Mouse (Mus musculus) spleen, adult 18-20 months (tissue): Measurements from ENCODE around the gene Tbc1d1.
"Not testable (repeated sequence)": the region's sequence is repeated elsewhere in the genome, so short reads cannot be mapped to it uniquely, and the experiment has no call there.

ENCODE experiments used
- DNase-seq, 2 experiments: peaks; one replicate each; pipeline ENCODE4 v3.0.0; 2022; ENCODE audit warnings: mixed read lengths in 2 of 2

Gene Tbc1d1

DNA sequence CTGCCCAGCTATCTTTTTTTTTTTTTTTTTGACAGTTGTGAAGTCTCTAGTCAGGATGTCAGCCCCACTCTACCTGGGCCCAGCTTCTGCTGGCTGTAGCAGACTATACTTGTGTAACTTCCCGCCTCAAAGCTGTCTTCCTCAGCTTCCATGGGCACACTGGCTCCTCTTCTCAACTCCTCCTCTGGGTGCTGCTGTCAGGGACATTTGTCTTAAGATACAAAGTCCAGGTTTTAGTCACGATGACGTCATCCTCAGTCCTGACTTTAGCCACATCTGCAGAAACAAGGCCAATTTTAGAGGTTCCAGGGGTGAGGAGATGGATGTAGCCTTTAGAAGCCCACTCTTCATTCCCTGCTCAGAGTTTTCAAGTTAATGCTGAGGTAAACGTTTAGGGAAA lies 167.2 kb downstream of the Tbc1d1 start:
- no peak for DNase-seq

- DNase-seq, result no peak
These were observed 168.2 kb downstream of the Tbc1d1 start for GRCm38 (mm10) chr5:64324353-64324752.

DNA sequence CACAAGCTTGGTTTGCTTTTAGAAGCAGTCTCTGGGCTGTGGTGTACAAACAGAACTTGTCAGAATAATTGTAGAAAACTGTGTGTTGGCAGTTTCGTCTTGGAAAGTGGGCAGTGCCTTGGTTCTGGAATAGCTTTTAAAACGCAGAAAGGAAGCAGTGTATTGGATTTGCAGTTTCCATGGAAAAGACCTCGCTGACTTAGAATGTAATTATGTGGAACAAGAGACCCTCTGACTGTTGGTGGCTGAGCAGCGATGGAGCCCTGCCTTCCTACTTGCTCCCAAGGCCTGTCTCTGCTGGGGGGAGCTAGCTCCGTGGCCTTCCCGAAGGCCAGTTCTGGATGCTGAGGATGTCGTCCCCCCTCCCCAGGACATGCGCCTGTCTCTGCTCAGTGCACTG lies 168.8 kb downstream of the Tbc1d1 start:
- no peak for DNase-seq

GRCm38 (mm10) chr5:64325741-64326355 lies 169.7 kb downstream of the Tbc1d1 start:
- no peak for DNase-seq

- no peak for DNase-seq
These were observed 170.5 kb downstream of the Tbc1d1 start for GRCm38 (mm10) chr5:64326427-64327181.

- DNase-seq, result no peak
These were observed 171.3 kb downstream of the Tbc1d1 start for GRCm38 (mm10) chr5:64327212-64327902.

DNA sequence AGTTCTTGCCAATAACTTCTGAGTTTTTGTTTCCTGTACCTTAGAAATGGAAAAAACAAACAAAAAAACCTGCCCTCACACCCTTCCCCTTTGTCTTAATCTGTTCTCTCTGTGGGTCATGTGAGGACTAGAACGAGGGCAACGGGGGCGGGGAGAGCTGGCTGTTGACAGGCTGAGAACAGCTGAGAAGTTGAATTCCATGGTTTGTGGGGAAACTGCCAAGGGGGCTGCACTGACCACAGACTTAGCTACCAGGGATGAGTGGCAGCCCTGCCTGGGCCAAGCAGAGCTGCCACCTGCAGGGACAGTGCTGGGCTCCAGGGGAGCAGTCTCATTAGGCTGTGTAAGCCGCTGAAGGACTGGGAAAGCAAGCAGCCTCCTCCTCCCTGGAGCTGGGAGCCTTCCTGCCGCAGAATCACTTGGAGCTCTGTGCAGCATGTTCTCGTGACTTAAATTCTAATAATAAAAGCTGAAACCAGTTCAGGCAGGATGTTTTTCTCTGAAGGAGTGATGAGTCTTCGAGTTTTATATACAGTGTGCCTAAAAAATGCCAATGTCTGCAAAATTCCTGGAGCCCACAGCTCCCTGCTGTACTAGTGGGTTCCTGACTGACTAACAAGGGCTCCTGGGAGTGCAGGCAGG lies 180.8 kb downstream of the Tbc1d1 start:
- no peak for DNase-seq

- not testable (repeated sequence) for DNase-seq
These were observed 182.7 kb downstream of the Tbc1d1 start for GRCm38 (mm10) chr5:64338795-64339194.

DNA sequence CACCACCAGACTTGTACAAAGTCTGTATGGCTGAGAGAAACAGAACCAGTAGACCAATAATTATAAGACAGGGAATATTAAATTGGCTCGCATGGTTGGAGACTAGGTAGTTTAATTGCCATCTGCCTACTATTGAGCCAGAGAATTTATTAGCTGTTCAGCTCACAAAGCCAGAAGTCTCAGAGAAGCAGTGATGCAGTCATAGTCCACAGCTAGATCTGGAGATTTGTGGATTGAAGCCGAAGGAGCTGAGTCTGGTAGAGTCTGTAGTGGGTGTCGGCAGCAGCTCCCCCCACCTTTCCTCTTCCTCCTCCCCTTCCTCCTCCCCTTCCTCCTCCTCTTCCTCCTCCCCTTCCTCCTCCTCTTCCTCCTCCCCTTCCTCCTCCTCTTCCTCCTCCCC lies 184.3 kb downstream of the Tbc1d1 start:
- no peak for DNase-seq

- DNase-seq, result no peak
These were observed 185.6 kb downstream of the Tbc1d1 start for GRCm38 (mm10) chr5:64341671-64342070.

DNA sequence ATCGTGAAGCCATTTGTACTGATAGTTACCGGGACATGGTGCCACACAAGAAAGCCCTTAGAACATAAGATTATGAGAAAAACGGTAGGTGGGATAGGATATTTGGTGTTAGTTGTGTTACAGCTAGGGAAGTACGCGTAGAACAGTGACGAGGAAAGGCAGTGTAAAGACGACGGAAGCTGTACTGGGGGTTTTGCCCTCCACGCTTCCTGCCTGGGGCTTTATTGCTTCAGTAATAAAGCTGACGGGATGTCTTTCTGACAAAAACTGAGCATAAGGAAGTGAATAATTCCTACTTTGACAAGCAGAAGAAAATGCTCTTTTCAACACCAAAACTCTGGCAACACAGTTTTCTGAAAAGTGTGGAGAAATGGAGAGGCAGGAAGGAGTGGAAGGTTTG lies 186.0 kb downstream of the Tbc1d1 start:
- DNase-seq, result no peak

DNA sequence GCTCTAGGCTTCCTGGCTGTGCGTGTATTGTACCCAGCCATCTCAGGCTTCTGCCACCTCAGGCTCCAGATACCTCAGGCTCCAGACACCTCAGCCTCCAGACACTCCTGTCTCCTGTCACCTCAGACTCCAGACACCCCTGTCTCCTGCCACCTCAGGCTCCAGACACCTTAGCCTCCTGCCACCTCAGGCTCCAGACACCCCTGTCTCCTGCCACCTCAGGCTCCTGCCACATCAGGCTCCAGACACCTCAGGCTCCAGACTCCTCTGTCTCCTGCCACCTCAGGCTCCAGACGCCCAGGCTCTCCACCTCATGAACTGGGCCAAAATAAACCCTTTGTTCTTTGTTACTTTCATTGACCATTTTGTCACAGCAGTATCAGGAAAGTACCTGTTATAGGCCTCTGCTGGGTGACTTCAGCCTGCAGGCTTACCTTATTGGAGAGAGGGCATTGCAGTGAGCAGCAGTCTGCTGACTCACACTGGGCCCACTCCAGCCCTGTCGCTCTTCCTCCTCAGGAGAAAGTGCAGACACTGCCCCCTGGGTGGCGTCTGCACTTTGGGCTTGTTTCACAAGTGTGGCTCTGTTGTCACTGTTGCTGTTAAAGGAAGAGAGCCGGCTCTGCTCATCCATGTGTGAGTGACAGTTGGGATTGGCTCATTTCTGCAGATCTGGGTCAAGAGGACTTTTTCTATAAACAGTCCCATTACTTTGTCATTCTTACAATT lies 188.0 kb downstream of the Tbc1d1 start:
- no peak for DNase-seq

DNA sequence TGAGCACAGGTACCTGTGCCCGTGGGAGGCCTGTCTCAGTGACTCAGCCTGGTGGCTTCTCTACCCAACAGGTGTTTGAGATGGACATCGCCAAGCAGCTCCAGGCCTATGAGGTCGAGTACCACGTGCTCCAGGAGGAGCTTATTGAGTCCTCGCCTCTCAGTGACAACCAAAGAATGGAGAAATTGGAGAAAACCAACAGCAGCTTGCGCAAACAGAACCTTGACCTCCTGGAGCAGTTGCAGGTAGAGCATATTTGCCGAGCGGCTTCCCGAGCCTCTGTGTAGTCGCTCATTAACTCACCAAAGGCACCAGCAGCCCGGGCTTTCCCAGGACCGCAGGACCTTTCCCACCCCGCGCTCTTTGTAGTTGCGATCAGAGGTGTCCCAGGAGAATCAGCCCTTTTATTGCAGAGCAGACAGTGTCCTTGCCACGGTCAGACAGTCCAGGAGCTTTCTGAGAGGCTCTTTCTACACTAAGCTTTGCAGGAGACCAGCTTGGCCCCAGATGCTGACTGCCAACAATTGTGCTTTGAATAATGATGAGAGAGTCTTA lies 189.2 kb downstream of the Tbc1d1 start:
- no peak for DNase-seq

DNA sequence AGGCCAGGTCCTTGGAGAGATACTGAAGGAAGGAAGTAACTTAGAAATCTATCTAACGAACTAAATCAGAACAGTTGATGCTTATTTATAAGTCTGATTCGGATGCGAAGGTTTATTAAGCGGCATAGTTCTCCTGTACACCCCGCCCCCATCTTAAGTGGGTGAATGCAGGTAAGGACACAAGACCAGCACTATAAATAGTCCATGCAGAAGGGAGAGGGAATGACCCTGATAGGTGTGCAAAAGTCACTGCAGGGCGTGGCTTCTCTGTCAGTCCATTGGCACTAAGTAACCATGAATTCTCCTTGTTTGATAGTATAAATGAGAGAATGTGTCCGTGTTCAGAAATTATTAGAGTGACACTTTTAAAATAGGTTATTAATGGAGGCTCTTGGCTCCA lies 189.7 kb downstream of the Tbc1d1 start:
- no peak for DNase-seq

DNA sequence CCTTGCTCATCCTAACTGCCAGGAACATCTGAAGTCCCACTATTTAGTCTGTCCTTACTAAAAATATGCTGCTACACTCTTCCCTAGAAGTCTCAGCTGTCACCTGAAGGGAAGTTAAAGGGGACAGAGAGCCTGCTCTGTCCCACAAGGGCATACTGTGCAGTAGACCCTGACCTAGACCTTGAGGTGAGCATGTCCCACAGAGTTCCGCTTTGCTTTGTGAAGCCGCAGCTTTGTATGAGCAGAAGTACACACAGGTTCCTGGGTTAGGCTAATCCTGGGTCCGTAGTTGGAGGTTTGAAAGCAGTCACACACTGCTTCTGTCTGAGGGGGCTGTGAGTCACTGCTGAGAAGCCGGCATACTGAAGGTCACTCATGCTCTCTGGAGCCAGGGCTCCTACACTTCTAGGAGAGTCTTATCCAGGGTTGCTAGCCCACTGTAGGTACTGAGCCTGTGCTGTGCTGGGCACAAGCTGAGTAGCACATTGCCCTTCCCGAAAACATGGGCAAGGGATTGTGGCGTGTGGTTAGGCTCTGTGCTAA lies 190.3 kb downstream of the Tbc1d1 start:
- DNase-seq, result no peak

GRCm38 (mm10) chr5:64348166-64348565 lies 192.1 kb downstream of the Tbc1d1 start:
- no peak for DNase-seq

DNA sequence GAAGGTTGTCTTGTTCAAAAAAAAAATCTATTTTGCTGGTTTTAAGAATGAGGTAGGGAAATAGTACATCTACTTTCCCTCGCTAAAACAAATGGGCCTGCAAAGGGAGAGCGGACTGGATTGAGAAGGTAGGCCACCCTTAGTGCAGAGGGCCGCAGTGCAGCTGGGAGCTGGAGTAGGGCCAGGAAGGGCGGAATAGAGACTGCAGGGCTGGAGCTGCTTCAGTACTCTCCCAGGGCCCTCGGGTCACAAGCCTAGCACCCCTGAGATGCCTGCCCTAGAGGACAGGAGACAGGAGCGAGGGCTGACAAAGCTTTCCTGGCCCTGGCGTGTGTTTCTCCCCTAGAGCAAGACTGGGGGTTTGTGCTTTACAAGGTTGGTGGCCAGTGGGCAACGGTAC lies 192.7 kb downstream of the Tbc1d1 start:
- DNase-seq, result no peak

DNA sequence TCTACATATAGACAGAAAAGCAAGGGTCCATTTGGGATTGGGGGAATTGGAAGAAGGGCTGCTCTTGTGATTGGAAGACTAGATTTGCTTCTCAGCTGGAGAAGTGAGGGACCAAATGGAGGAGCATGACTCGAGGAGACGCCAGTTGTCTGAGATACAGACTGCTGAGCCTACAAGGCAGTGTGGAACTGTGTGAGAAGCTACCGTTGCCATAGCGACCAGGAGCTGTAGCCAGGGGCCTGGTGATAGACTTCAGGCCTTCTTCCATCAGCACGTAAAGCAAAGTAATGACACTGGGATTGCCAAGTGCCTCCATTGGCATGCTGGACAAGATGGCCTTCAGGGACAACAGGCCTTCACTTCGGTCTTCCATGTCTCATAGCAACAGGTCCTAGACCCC lies 195.9 kb downstream of the Tbc1d1 start:
- no peak for DNase-seq

DNA sequence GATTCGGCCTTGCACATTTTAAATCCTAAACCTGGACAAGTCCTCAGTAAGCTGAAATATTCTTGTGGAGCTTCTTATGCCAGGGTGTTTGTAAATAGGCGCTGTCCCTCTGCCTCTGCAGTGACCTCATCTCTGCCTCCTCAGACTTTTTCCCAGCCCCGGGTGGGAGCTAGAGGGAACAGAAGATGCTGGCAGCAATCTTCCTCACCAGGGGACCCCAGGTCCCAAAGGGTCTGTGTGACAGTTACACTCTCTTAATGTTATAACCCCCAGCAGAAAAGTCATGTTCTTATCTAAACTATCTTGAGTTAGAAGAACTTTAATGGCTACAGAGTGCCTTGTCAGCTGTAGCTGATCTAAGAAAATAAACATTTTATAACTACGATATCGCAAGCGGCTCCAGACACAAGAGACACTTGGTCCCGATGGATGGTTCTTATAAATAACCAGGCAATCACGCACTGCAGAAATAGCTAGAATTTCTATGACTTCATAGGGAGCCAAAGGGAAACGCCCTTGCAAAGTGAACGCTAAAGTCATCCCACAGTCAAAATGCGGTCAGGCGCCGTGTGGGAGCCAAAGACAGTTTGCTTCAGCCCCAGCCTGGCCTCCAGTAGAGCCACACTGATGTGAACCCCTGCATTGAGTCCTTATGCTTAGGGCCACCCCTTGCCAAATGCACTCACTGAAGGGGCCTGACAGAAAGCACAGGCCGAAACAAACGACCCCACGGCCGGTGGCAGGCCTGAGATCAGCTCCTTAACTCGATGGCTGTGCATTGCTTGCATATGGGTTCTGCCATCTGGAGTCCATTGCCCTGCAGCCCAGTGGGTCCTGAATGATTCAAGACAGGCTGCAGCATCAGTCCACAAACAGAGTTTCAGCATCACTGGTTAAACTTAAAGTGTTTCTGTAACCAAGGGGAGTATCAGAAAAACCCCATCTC lies 202.8 kb downstream of the Tbc1d1 start:
- no peak for DNase-seq

DNA sequence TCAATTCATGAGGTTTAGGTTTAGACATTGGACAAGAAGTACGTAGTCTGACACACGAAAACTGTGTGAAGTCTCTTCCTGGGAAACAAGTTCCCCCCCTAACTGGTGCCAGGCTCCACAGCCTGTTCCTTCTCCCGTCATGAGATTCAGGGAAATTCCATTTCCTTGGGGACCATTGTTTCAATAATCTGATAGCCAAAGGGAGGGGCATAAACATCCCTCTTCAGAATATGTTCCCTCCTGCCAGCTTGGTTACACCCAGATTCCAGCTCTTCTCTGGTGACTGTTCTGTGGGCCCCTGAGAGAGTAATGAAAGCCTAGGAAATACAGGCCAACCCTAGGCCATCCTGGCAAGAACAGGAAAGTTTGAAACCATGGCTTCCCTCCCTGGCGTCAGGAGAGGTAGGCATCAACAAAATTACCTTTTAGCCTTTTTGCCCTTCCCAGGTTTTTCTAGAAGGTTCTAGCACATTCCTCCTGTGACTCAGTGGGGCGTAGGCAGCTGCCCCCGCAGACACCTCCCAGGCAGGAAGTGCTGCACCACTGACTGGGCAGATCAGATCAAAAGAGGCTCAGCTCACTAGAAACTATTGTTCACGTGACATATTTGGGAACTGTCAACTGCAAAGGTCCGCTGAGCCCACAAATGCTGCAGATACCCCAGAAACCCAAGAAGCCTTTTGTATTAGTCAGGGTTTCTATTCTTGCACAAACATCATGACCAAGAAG lies 204.2 kb downstream of the Tbc1d1 start:
- DNase-seq, result peak; percentile 39 to 60
